Mouse (Mus musculus): ENCODE data around the gene Nes. TPM values are rescaled to one million over a fixed set of nuclear protein-coding genes. Genes with fewer than 3 reads are reported as not detected.

Gene Nes
- polyA plus RNA-seq (2016; fragmentation: Nextera tagmentation; extraction: Ambion mirVana): 109 and 143 TPM in 2 replicates

GRCm38 (mm10) chr3:87970939-87971488 is at the start of gene Nes:
Gene Nes, plus strand, starts transcription at chr3:87971078.
- WGBS: under 1% methylated on average over 44 of the region's 44 CpGs
- Histone ChIP-seq H3K4me1 (replicated peaks) (peaks cover 64% of the 10 kb centered on the region), H3K27me3 (ENCODE audit: insufficient read depth, poor library complexity, severe bottlenecking) (peaks cover 5% of the 10 kb centered on the region; the same call in 1 of the 2 replicates), H3K4me3 (peak within 1 kb of the TSS; percentile 87), H3K27ac (peak within 1 kb of the TSS; percentile 95), H3K9me3 (no peaks in the 10 kb centered on the region), H3K36me3 (peaks cover 29% of the 10 kb centered on the region)
- DNase-seq (ENCODE audit: low spot score): peak; percentile 93

GRCm38 (mm10) chr3:87924996-87925395 is 45.9 kb upstream of the Nes start:
- H3K4me1 ChIP-seq (replicated peaks): peaks cover 19% of the 10 kb centered on the region
- WGBS: 93% methylated on average over 7 of the region's 7 CpGs
- H3K9me3 ChIP-seq: no peaks in the 10 kb centered on the region
- H3K36me3 ChIP-seq: peaks cover 64% of the 10 kb centered on the region
- no peak for DNase-seq (ENCODE audit: low spot score)
- no peak overlapping the region for H3K27ac ChIP-seq
- no peaks in the 10 kb centered on the region for H3K27me3 ChIP-seq (ENCODE audit: insufficient read depth, poor library complexity, severe bottlenecking)
- no peak overlapping the region; the same call in 1 of the 2 replicates for H3K4me3 ChIP-seq

- WGBS: 95% methylated on average over 5 of the region's 5 CpGs
- Histone ChIP-seq H3K36me3 (peaks cover 70% of the 10 kb centered on the region), H3K27me3 (ENCODE audit: insufficient read depth, poor library complexity, severe bottlenecking) (no peaks in the 10 kb centered on the region), H3K9me3 (no peaks in the 10 kb centered on the region), H3K27ac (no peak overlapping the region), H3K4me1 (replicated peaks) (peaks cover 32% of the 10 kb centered on the region), H3K4me3 (no peak overlapping the region)
- no peak for DNase-seq (ENCODE audit: low spot score)
Measured at GRCm38 (mm10) chr3:87927452-87927851, 43.4 kb upstream of the Nes start.

- peaks cover 69% of the 10 kb centered on the region for H3K36me3 ChIP-seq
- peaks cover 38% of the 10 kb centered on the region for H3K4me1 ChIP-seq (replicated peaks)
- WGBS: 9% methylated on average over 26 of the region's 26 CpGs
- peak overlapping the region; percentile 75 for H3K4me3 ChIP-seq
- H3K9me3 ChIP-seq: no peaks in the 10 kb centered on the region
- DNase-seq (ENCODE audit: low spot score): no peak
- H3K27ac ChIP-seq: peak overlapping the region; percentile 92
- H3K27me3 ChIP-seq (ENCODE audit: insufficient read depth, poor library complexity, severe bottlenecking): no peaks in the 10 kb centered on the region
Measured at GRCm38 (mm10) chr3:87929341-87930077, 41.4 kb upstream of the Nes start.

- H3K4me1 ChIP-seq (replicated peaks): peaks cover 42% of the 10 kb centered on the region
- peaks cover 69% of the 10 kb centered on the region for H3K36me3 ChIP-seq
- peak; percentile 97 for DNase-seq (ENCODE audit: low spot score)
- under 1% methylated on average over 78 of the region's 78 CpGs for WGBS
- H3K27ac ChIP-seq: peak within 1 kb of the TSS; percentile 92
- H3K4me3 ChIP-seq: peak within 1 kb of the TSS; percentile 75
- no peaks in the 10 kb centered on the region for H3K9me3 ChIP-seq
- H3K27me3 ChIP-seq (ENCODE audit: insufficient read depth, poor library complexity, severe bottlenecking): no peaks in the 10 kb centered on the region
Measured at GRCm38 (mm10) chr3:87930078-87930795, 40.6 kb upstream of the Nes start, which contains the start of the genes Isg20l2 and Rrnad1. Gene Isg20l2, plus strand, starts transcription at chr3:87930314. Gene Rrnad1, minus strand, starts transcription at chr3:87930717.

- no peak for DNase-seq (ENCODE audit: low spot score)
- no peaks in the 10 kb centered on the region for H3K9me3 ChIP-seq
- no peak overlapping the region for H3K4me3 ChIP-seq
- 89% methylated on average over 5 of the region's 5 CpGs for WGBS
- H3K27ac ChIP-seq: no peak overlapping the region
- no peaks in the 10 kb centered on the region for H3K27me3 ChIP-seq (ENCODE audit: insufficient read depth, poor library complexity, severe bottlenecking)
- H3K36me3 ChIP-seq: peaks cover 80% of the 10 kb centered on the region
- H3K4me1 ChIP-seq (replicated peaks): peaks cover 47% of the 10 kb centered on the region
Measured at GRCm38 (mm10) chr3:87934026-87934425, 36.9 kb upstream of the Nes start.

- H3K9me3 ChIP-seq: no peaks in the 10 kb centered on the region
- peaks cover 85% of the 10 kb centered on the region for H3K36me3 ChIP-seq
- peaks cover 42% of the 10 kb centered on the region for H3K4me1 ChIP-seq (replicated peaks)
- no peak overlapping the region for H3K4me3 ChIP-seq
- DNase-seq (ENCODE audit: low spot score): no peak
- 78% methylated on average over 4 of the region's 4 CpGs for WGBS
- no peaks in the 10 kb centered on the region for H3K27me3 ChIP-seq (ENCODE audit: insufficient read depth, poor library complexity, severe bottlenecking)
- no peak overlapping the region for H3K27ac ChIP-seq
Measured at GRCm38 (mm10) chr3:87934501-87934900, 36.4 kb upstream of the Nes start.

- no peak overlapping the region for H3K4me3 ChIP-seq
- WGBS: 81% methylated on average over 4 of the region's 4 CpGs
- H3K9me3 ChIP-seq: no peaks in the 10 kb centered on the region
- peaks cover 92% of the 10 kb centered on the region for H3K36me3 ChIP-seq
- H3K27ac ChIP-seq: no peak overlapping the region
- peaks cover 41% of the 10 kb centered on the region for H3K4me1 ChIP-seq (replicated peaks)
- no peak for DNase-seq (ENCODE audit: low spot score)
- no peaks in the 10 kb centered on the region for H3K27me3 ChIP-seq (ENCODE audit: insufficient read depth, poor library complexity, severe bottlenecking)
Measured at GRCm38 (mm10) chr3:87935201-87935600, 35.7 kb upstream of the Nes start.

- no peaks in the 10 kb centered on the region for H3K27me3 ChIP-seq (ENCODE audit: insufficient read depth, poor library complexity, severe bottlenecking)
- DNase-seq (ENCODE audit: low spot score): peak; percentile 85
- H3K27ac ChIP-seq: peak overlapping the region; percentile 40
- H3K36me3 ChIP-seq: peaks cover 98% of the 10 kb centered on the region
- no peak overlapping the region for H3K4me3 ChIP-seq
- no peaks in the 10 kb centered on the region for H3K9me3 ChIP-seq
- WGBS: 98% methylated on average over 2 of the region's 2 CpGs
- H3K4me1 ChIP-seq (replicated peaks): peaks cover 36% of the 10 kb centered on the region
Measured at GRCm38 (mm10) chr3:87935776-87936175, 35.1 kb upstream of the Nes start.

GRCm38 (mm10) chr3:87940611-87941010 is 30.3 kb upstream of the Nes start:
- H3K36me3 ChIP-seq: peaks cover 88% of the 10 kb centered on the region
- no peak overlapping the region for H3K4me3 ChIP-seq
- WGBS: 76% methylated on average over 5 of the region's 5 CpGs
- no peaks in the 10 kb centered on the region for H3K9me3 ChIP-seq
- no peak overlapping the region for H3K27ac ChIP-seq
- peaks cover 32% of the 10 kb centered on the region for H3K4me1 ChIP-seq (replicated peaks)
- H3K27me3 ChIP-seq (ENCODE audit: insufficient read depth, poor library complexity, severe bottlenecking): no peaks in the 10 kb centered on the region
- no peak for DNase-seq (ENCODE audit: low spot score)

GRCm38 (mm10) chr3:87942471-87942870 is 28.4 kb upstream of the Nes start:
- no peak for DNase-seq (ENCODE audit: low spot score)
- no peaks in the 10 kb centered on the region for H3K9me3 ChIP-seq
- H3K4me3 ChIP-seq: no peak overlapping the region
- H3K27ac ChIP-seq: no peak overlapping the region
- 99% methylated on average over 2 of the region's 2 CpGs for WGBS
- H3K36me3 ChIP-seq: peaks cover 70% of the 10 kb centered on the region
- H3K4me1 ChIP-seq (replicated peaks): peaks cover 42% of the 10 kb centered on the region
- H3K27me3 ChIP-seq (ENCODE audit: insufficient read depth, poor library complexity, severe bottlenecking): no peaks in the 10 kb centered on the region

- Histone ChIP-seq H3K36me3 (peaks cover 59% of the 10 kb centered on the region), H3K4me3 (no peak overlapping the region), H3K27me3 (ENCODE audit: insufficient read depth, poor library complexity, severe bottlenecking) (no peaks in the 10 kb centered on the region), H3K4me1 (replicated peaks) (peaks cover 53% of the 10 kb centered on the region), H3K27ac (0 out of 2 replicates have a peak overlapping the region, but pooled peaks have one; percentile 23), H3K9me3 (no peaks in the 10 kb centered on the region)
- 86% methylated on average over 7 of the region's 7 CpGs for WGBS
- DNase-seq (ENCODE audit: low spot score): no peak
Measured at GRCm38 (mm10) chr3:87943586-87943985, 27.3 kb upstream of the Nes start.

All from hindbrain, embryonic 10.5 days (tissue).